Mouse (Mus musculus) hindbrain, embryonic 12.5 days (tissue): Measurements from ENCODE around the gene Ccdc62. TPM values are rescaled to one million over a fixed set of nuclear protein-coding genes. Genes with fewer than 3 reads are reported as not detected.
A peak's percentile ranks its signal among the peaks of the same experiment; 100 is the strongest.

Experiments used
- ATAC-seq: fragments of 200-750 bp; cut with Nextera tagmentation; 2 replicates; pipeline ENCODE4 v1.8.0; 2017; ENCODE audit warnings: moderate TSS enrichment; ENCODE audit not compliant: low FRiP score
- H3K27ac ChIP-seq: fragments of 300-500 bp; sonication (generic); 2 replicates; pipeline ENCODE4 v1.5.1; 2016; ENCODE audit warnings: mild to moderate bottlenecking
- H3K27me3 ChIP-seq: fragments of 300-500 bp; sonication (generic); 2 replicates; pipeline ENCODE4 v1.6.1; 2016; ENCODE audit warnings: mild to moderate bottlenecking
- H3K36me3 ChIP-seq: fragments of 300-500 bp; sonication (generic); 2 replicates; pipeline ENCODE4 v1.6.1; 2016; ENCODE audit warnings: mild to moderate bottlenecking
- H3K4me1 ChIP-seq: fragments of 300-500 bp; sonication (generic); 2 replicates; pipeline ENCODE4 v1.6.1; 2016
- H3K4me2 ChIP-seq: fragments of 300-500 bp; sonication (generic); replicated peaks from 2 replicates; pipeline ENCODE4 v1.6.1; 2016; ENCODE audit warnings: mild to moderate bottlenecking
- H3K4me3 ChIP-seq: fragments of 300-500 bp; sonication (generic); 2 replicates; pipeline ENCODE4 v1.5.1; 2016; ENCODE audit warnings: mild to moderate bottlenecking
- H3K9ac ChIP-seq: fragments of 300-500 bp; sonication (generic); 2 replicates; pipeline ENCODE4 v1.6.1; 2016; ENCODE audit warnings: mild to moderate bottlenecking, moderate library complexity
- H3K9me3 ChIP-seq: fragments of 300-500 bp; sonication (generic); replicated peaks from 2 replicates; pipeline ENCODE4 v1.6.1; 2016; ENCODE audit warnings: mild to moderate bottlenecking
- WGBS: fragments of 180-500 bp; shearing (Covaris S2); methylation state at CpG from one replicate; pipeline ENCODE4 v1.1.7; 2016; 5-methylcytosine and 5-hydroxymethylcytosine counted together
- polyA plus RNA-seq: library from polyadenylated mRNA; unstranded; fragments of >200 nt; fragmentation: Nextera tagmentation; extraction: Ambion mirVana; gene quantifications from 2 replicates; pipeline ENCODE4 v1.2.1, GENCODE M21; 2016

Ccdc62 gene
- polyA plus RNA-seq, 1 experiment from 2014 or later: 5.3 TPM

DNA sequence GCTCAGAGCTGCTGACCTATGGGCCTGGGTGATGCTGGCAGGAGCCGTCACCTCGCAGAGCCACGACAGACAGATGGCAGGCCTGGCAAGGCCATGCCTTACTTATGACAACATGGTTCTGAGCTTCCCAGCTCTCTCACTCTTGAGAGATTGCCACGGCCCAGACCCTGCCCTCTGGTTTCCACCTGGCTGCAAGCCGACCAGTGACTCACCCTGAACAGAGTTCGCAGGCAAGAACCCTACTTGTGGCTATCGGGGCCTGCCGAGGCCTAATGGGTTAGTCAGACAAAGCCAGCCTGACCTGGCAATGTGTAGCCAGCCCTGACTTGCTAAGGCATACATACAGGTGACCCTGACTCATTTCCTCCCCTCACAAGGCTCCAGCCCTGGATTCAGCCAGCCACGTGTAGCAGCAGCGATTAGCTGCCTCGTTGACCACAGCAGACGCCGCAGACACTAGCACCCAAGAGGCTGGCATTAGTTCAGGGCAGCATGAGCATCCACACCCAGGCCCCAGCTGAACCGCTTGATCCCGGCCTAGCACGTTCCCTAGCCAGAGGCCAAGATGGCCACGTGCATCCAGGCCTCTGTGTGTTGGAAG lies 76.5 kb downstream of the Ccdc62 start:
- Histone ChIP-seq H3K4me3 (no peak overlapping the region), H3K9ac (no peak overlapping the region), H3K27ac (no peak overlapping the region), H3K36me3 (peaks cover 69% of the 10 kb centered on the region), H3K4me1 (peaks cover 40% of the 10 kb centered on the region), H3K27me3 (no peaks in the 10 kb centered on the region), H3K4me2 (no peak overlapping the region), H3K9me3 (no peaks in the 10 kb centered on the region)
- 89% methylated on average over 17 of the region's 17 CpGs for WGBS
- ATAC-seq: no peak

DNA sequence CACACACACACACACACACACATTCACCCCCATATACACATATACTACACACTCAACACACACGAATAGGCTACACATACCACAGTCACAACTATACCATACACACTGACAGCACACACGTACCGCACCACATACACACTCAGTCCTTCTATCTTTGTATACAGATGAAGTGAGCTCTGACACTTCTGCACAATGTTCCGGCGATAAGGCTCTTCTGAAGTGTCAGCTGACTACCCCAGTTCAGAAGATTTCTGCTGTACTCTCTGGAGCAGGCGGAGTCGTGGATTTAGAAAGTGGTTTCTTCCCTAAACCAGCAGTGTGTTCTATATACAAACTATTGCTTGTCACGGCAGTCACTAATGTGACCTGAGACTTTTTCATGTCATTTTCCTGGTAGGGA lies 79.6 kb downstream of the Ccdc62 start:
- ATAC-seq: no peak
- Histone ChIP-seq H3K27me3 (no peaks in the 10 kb centered on the region), H3K9me3 (no peaks in the 10 kb centered on the region), H3K4me1 (peaks cover 58% of the 10 kb centered on the region), H3K4me2 (no peak overlapping the region), H3K4me3 (no peak overlapping the region), H3K36me3 (peaks cover 54% of the 10 kb centered on the region), H3K9ac (peak overlapping the region; percentile 32), H3K27ac (peak overlapping the region; percentile 77)
- 92% methylated on average over 8 of the region's 8 CpGs for WGBS

DNA sequence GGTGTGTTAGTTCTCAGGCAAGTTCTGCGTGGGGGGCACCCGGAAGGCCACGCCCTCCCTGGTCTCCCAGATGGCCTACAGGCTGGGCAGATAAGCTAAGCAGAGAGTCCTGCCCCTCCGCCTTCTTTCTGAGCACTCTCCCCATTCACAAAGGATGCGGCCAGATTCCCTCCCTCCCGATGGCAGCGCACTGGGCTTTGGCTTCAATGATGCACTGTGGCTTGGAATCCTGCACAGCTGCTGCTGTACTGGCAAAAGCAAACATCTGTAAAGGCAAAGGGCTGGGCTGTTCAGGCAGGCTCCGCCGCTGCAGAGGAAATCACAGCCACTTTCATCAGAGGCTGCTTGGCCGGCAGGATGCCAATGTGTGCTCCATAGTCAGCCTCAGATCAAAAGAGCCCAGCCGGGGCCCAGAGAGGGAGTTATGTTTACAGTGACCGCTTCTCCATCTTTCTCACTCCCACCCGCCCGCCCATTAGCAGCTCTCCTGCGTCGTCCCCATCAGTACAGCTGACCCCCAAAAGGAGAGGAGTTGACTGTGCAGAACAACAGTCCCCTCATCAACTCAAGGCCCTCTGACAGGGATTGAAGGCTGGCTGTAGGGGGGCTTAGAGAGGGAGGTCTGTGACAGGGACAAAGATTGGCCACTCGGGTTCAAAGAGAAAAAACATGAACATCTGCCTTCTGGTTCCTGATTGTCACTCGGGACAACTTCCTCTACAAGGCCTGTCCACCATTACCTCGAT lies 80.6 kb downstream of the Ccdc62 start:
- no peak overlapping the region for H3K4me3 ChIP-seq

GRCm38 (mm10) chr5:124011927-124012326 lies 81.4 kb downstream of the Ccdc62 start:
- Histone ChIP-seq H3K4me1 (peaks cover 68% of the 10 kb centered on the region), H3K27me3 (no peaks in the 10 kb centered on the region), H3K4me3 (no peak overlapping the region), H3K36me3 (peaks cover 35% of the 10 kb centered on the region), H3K4me2 (peak overlapping the region; percentile 32), H3K27ac (peak overlapping the region; percentile 77), H3K9me3 (no peaks in the 10 kb centered on the region), H3K9ac (peak overlapping the region; percentile 44)
- WGBS: 7% methylated on average over 8 of the region's 8 CpGs
- no peak for ATAC-seq

More for the DNA sequence above, 80.6 kb downstream of the Ccdc62 start:
- H3K27ac ChIP-seq: peak overlapping the region; percentile 77
- H3K27me3 ChIP-seq: no peaks in the 10 kb centered on the region
- peak; percentile 51 for ATAC-seq
- peaks cover 59% of the 10 kb centered on the region for H3K4me1 ChIP-seq
- 4% methylated on average over 19 of the region's 19 CpGs for WGBS
- no peaks in the 10 kb centered on the region for H3K9me3 ChIP-seq
- H3K4me2 ChIP-seq: peak overlapping the region; percentile 32
- peak overlapping the region; percentile 44 for H3K9ac ChIP-seq
- H3K36me3 ChIP-seq: peaks cover 44% of the 10 kb centered on the region

GRCm38 (mm10) chr5:124012885-124013284 lies 82.4 kb downstream of the Ccdc62 start:
- 90% methylated on average over 10 of the region's 10 CpGs for WGBS
- no peaks in the 10 kb centered on the region for H3K9me3 ChIP-seq
- peaks cover 77% of the 10 kb centered on the region for H3K4me1 ChIP-seq
- no peaks in the 10 kb centered on the region for H3K27me3 ChIP-seq
- H3K4me2 ChIP-seq: no peak overlapping the region
- H3K4me3 ChIP-seq: no peak overlapping the region
- H3K36me3 ChIP-seq: peaks cover 26% of the 10 kb centered on the region
- no peak for ATAC-seq
- H3K9ac ChIP-seq: no peak overlapping the region
- H3K27ac ChIP-seq: peak overlapping the region; percentile 77

DNA sequence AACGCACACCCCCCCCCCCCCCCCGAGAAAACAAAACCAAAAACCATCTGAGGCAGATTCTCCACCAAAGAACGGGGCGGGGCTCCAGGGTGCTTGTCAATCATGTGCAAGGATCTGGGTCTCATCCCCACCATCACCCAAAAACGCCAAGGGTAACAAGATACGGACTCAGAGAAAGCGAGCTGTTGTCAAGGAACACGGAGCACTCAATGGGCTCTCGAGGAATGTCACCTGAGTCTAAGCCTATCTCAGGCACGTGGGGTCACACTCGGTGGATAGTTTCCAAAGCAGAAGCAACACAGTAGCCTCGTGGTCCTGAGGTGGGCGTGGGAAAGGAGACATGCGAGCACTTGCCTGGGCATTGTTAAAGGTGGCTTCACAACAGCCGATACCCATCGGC lies 83.3 kb downstream of the Ccdc62 start:
- H3K27ac ChIP-seq: 0 out of 2 replicates have a peak overlapping the region, but pooled peaks have one; percentile 48
- ATAC-seq: no peak
- no peak overlapping the region for H3K4me3 ChIP-seq
- H3K4me2 ChIP-seq: no peak overlapping the region
- H3K36me3 ChIP-seq: peaks cover 17% of the 10 kb centered on the region
- H3K9ac ChIP-seq: no peak overlapping the region
- no peaks in the 10 kb centered on the region for H3K9me3 ChIP-seq
- no peaks in the 10 kb centered on the region for H3K27me3 ChIP-seq
- WGBS: 79% methylated on average over 16 of the region's 16 CpGs
- peaks cover 86% of the 10 kb centered on the region for H3K4me1 ChIP-seq

DNA sequence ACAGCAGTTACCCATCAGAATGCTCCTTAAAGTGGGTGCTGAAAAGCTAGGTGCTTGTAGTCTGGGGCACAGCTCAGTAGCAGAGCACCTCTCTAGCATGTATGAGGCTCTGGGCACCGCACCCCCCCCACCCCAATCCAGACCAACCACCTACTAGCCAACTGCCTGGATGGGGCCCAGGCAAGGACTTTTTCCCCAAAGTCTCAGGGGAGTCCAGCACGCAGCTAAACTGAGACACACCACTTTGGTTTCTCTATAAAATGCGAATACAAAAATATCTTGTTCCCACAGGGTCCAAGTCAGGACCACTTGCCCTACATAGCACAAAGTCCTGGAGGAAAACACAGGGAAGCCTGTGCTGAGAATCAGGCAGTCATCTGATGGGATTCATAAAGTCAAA lies 83.7 kb downstream of the Ccdc62 start:
- Histone ChIP-seq H3K36me3 (peaks cover 13% of the 10 kb centered on the region), H3K27ac (peak overlapping the region; percentile 48; the same call in 1 of the 2 replicates), H3K4me2 (no peak overlapping the region), H3K9me3 (no peaks in the 10 kb centered on the region), H3K4me3 (no peak overlapping the region), H3K27me3 (no peaks in the 10 kb centered on the region), H3K4me1 (peaks cover 90% of the 10 kb centered on the region), H3K9ac (no peak overlapping the region)
- no peak for ATAC-seq
- 80% methylated on average over 3 of the region's 3 CpGs for whole genome bisulfite sequencing

DNA sequence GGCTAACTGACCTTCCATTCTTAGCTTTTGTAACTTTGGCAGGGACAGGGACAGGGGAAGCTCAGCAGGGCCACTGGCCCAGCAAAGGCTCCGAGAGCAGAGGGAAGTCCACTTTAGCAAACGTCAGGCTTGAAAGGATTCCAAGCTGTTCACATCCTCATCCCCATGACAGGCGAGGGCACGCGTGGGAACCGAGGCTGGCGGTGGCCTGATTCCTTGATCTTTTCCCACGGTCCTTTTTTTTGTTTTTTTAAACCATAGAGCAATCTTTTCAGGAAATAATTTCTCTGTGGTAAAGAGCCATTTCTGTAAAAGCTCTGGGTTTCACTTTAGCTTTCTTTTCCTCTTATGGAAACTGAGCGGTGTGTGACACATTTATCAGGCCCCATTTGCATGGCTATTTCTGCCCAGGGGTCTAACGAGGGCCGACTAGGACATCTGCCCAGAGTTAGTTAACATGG lies 84.3 kb downstream of the Ccdc62 start:
- no peak for ATAC-seq
- no peaks in the 10 kb centered on the region for H3K27me3 ChIP-seq
- peaks cover 6% of the 10 kb centered on the region for H3K36me3 ChIP-seq
- peak overlapping the region; percentile 57; the same call in 1 of the 2 replicates for H3K27ac ChIP-seq
- no peaks in the 10 kb centered on the region for H3K9me3 ChIP-seq
- H3K4me1 ChIP-seq: peaks cover 97% of the 10 kb centered on the region
- 0 out of 2 replicates have a peak overlapping the region, but pooled peaks have one; percentile 17 for H3K4me2 ChIP-seq
- 10% methylated on average over 11 of the region's 11 CpGs for WGBS
- H3K9ac ChIP-seq: 0 out of 2 replicates have a peak overlapping the region, but pooled peaks have one; percentile 2
- H3K4me3 ChIP-seq: no peak overlapping the region

- 66% methylated on average over 2 of the region's 2 CpGs for WGBS
- no peaks in the 10 kb centered on the region for H3K36me3 ChIP-seq
- H3K4me2 ChIP-seq: no peak overlapping the region
- H3K27me3 ChIP-seq: no peaks in the 10 kb centered on the region
- H3K9ac ChIP-seq: no peak overlapping the region
- ATAC-seq: no peak
- peaks cover 95% of the 10 kb centered on the region for H3K4me1 ChIP-seq
- no peak overlapping the region for H3K4me3 ChIP-seq
- H3K9me3 ChIP-seq: no peaks in the 10 kb centered on the region
- no peak overlapping the region for H3K27ac ChIP-seq
Observed at GRCm38 (mm10) chr5:124015727-124016126, 85.2 kb downstream of the Ccdc62 start.

- ATAC-seq: no peak
- no peak overlapping the region for H3K9ac ChIP-seq
- H3K9me3 ChIP-seq: no peaks in the 10 kb centered on the region
- peaks cover 92% of the 10 kb centered on the region for H3K4me1 ChIP-seq
- 85% methylated on average over 7 of the region's 7 CpGs for WGBS
- H3K27me3 ChIP-seq: no peaks in the 10 kb centered on the region
- no peak overlapping the region for H3K27ac ChIP-seq
- no peak overlapping the region for H3K4me2 ChIP-seq
- no peak overlapping the region for H3K4me3 ChIP-seq
- H3K36me3 ChIP-seq: peaks cover 4% of the 10 kb centered on the region; the same call in 1 of the 2 replicates
Observed at GRCm38 (mm10) chr5:124016291-124016821, 85.9 kb downstream of the Ccdc62 start.

GRCm38 (mm10) chr5:124017941-124018340 lies 87.5 kb downstream of the Ccdc62 start:
- H3K4me1 ChIP-seq: peaks cover 76% of the 10 kb centered on the region
- 80% methylated on average over 9 of the region's 9 CpGs for WGBS
- no peak overlapping the region for H3K4me3 ChIP-seq
- H3K9ac ChIP-seq: no peak overlapping the region
- no peak overlapping the region for H3K4me2 ChIP-seq
- H3K27me3 ChIP-seq: no peaks in the 10 kb centered on the region
- no peak overlapping the region for H3K27ac ChIP-seq
- ATAC-seq: no peak
- H3K36me3 ChIP-seq: peaks cover 9% of the 10 kb centered on the region; the same call in 1 of the 2 replicates
- no peaks in the 10 kb centered on the region for H3K9me3 ChIP-seq

- WGBS: 84% methylated on average over 9 of the region's 9 CpGs
- H3K9ac ChIP-seq: no peak overlapping the region
- no peak overlapping the region for H3K4me2 ChIP-seq
- no peak overlapping the region for H3K27ac ChIP-seq
- ATAC-seq: no peak
- H3K4me3 ChIP-seq: no peak overlapping the region
- H3K9me3 ChIP-seq: no peaks in the 10 kb centered on the region
- peaks cover 74% of the 10 kb centered on the region for H3K4me1 ChIP-seq
- no peaks in the 10 kb centered on the region for H3K27me3 ChIP-seq
- peaks cover 9% of the 10 kb centered on the region; the same call in 1 of the 2 replicates for H3K36me3 ChIP-seq
Observed at GRCm38 (mm10) chr5:124018651-124019050, 88.2 kb downstream of the Ccdc62 start.
